Mouse (Mus musculus): ENCODE results near the gene Lix1l. TPM values are rescaled to one million over a fixed set of nuclear protein-coding genes. Genes with fewer than 3 reads are reported as not detected.

The Lix1l gene
- polyA plus RNA-seq, 1 experiment: 8.1 TPM

DNA sequence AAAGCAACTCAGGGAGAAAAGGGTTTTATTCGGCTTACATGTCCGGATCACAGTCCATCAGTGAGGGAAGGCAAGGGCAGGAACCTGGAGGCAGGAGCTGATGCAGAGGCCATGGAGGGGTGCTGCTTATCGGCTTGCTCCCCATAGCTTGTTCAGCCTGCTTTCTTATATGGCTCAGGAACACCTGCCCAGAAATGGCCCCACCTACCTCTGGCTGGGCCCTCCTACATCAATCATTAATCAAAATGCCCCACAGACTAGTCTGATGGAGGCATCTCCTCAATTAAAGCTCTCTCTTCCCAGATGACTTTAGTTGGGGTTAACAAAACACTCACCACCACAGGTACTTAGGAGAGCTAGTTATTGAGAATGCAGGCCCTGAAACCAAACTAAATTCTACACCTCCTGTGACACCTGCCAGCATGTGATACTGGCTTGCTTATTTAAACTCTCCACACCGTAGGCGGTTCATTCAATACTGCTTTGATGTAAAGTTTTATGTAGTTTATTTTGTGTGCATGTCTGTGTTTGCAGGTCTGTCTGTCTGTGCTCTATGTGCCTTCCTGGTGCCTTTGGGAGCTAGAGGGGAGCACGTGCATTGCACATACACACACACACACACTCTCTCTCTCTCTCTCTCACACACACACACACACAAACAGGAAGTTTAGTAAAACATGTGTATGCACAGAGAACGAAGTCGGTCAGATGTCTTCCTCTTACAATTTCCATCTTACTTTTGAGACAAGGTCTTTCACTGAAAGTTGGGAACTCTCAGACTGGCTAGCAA, 34.1 kb upstream of the Lix1l start:
- Histone ChIP-seq H3K4me3 (ENCODE audit: control insufficient read depth, low read depth, low read length) (no peak overlapping the region), H3K4me1 (ENCODE audit: control insufficient read depth, insufficient read depth, low read length) (peaks cover 7% of the 10 kb centered on the region), H3K27ac (ENCODE audit: control insufficient read depth, insufficient read depth, low read depth, low read length) (no peak overlapping the region), H3K27me3 (ENCODE audit: control insufficient read depth, insufficient read depth, low read length) (no peaks in the 10 kb centered on the region), H3K36me3 (ENCODE audit: control insufficient read depth, insufficient read depth, low read length) (no peaks in the 10 kb centered on the region)
- TF ChIP-seq POLR2A (IDR thresholded peaks at IDR 0.05; ENCODE audit: control insufficient read depth, low read depth, low read length): no peak
- TF ChIP-seq CTCF (IDR thresholded peaks at IDR 0.05; ENCODE audit: control insufficient read depth, insufficient read depth, insufficient replicate concordance, low read depth, low read length): no peak

DNA sequence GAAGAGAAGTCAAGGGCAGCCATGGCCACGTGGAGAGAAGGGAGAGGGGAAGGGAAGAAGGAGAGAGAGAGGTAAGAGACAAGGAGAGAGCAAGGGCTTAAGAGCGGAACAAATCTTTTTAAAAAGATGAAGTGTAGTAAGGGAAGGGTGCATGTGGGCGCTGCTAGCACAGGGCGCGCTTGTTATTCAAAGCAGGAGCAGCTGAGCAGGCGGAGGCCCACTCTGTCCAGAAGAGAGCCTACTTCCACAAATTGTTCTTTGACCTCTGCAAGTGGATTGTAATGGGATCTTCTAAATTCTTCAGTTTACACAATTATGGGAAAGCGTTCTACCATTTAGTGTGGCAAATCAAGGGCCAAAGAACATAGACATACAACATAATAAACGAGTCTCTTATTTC, 32.3 kb upstream of the Lix1l start:
- Histone ChIP-seq H3K27me3 (ENCODE audit: control insufficient read depth, insufficient read depth, low read length) (no peaks in the 10 kb centered on the region), H3K27ac (ENCODE audit: control insufficient read depth, insufficient read depth, low read depth, low read length) (no peak overlapping the region), H3K4me3 (ENCODE audit: control insufficient read depth, low read depth, low read length) (no peak overlapping the region), H3K36me3 (ENCODE audit: control insufficient read depth, insufficient read depth, low read length) (no peaks in the 10 kb centered on the region), H3K4me1 (ENCODE audit: control insufficient read depth, insufficient read depth, low read length) (peaks cover 7% of the 10 kb centered on the region)
- no peak for TF ChIP-seq CTCF (IDR thresholded peaks at IDR 0.05; ENCODE audit: control insufficient read depth, insufficient read depth, insufficient replicate concordance, low read depth, low read length)
- no peak for TF ChIP-seq POLR2A (IDR thresholded peaks at IDR 0.05; ENCODE audit: control insufficient read depth, low read depth, low read length)

DNA sequence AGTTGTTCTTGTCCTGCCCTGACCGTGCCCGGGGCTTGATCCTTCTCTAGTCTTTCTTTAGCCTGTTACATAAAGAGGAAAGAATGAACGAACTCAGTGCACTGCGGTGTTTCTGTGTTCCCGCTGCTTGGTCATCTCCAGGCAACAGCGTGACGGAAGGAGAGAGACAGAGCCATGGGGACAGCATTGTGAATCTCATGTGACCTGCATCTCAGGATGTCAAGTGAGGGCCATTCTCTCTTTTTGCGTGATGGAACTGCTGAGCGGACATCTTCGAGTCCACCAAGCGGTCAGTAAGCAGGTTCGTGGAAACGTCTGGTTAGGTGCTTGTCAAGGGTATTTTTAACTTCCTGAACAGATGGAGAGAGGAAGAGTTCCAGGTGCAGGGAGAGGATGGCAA, 31.4 kb upstream of the Lix1l start:
- peaks cover 7% of the 10 kb centered on the region for H3K4me1 ChIP-seq (ENCODE audit: control insufficient read depth, insufficient read depth, low read length)
- no peak overlapping the region; the same call in 1 of the 2 replicates for H3K4me3 ChIP-seq (ENCODE audit: control insufficient read depth, low read depth, low read length)
- no peaks in the 10 kb centered on the region for H3K27me3 ChIP-seq (ENCODE audit: control insufficient read depth, insufficient read depth, low read length)
- no peak overlapping the region for H3K27ac ChIP-seq (ENCODE audit: control insufficient read depth, insufficient read depth, low read depth, low read length)
- H3K36me3 ChIP-seq (ENCODE audit: control insufficient read depth, insufficient read depth, low read length): no peaks in the 10 kb centered on the region
- no peak for TF ChIP-seq CTCF (IDR thresholded peaks at IDR 0.05; ENCODE audit: control insufficient read depth, insufficient read depth, insufficient replicate concordance, low read depth, low read length)
- no peak for TF ChIP-seq POLR2A (IDR thresholded peaks at IDR 0.05; ENCODE audit: control insufficient read depth, low read depth, low read length)

DNA sequence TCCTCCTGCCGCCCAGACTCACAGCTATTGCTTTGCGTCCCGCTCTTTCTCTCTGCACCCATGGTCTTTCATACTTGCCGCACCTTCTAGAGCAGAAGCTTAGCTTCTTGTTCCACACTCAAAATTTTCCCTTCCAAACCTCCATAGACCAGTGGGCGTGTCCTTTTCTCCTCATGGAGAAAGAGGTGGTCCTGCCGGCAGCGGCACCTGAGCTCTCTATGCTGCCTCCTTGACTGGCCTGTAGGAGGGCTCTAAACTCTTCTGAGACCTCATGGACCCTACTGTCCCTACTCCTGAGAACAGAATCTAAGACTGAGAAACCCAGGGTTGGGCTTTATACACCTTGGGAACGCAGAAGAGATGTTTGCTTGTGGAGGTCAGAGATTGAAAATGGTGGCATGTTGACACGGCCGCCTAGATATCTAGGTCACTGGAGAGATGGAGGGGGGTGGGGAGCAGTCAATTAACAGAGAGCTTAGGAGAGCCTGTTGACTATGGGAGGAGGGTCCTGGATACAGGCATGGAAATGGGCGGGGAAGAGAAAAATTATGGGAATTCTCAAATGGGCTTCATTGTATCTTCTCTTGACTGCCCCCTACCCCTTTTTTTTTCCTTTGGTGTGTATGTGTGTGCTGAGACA, 30.9 kb upstream of the Lix1l start:
- Histone ChIP-seq H3K4me3 (ENCODE audit: control insufficient read depth, low read depth, low read length) (no peak overlapping the region; the same call in 1 of the 2 replicates), H3K4me1 (ENCODE audit: control insufficient read depth, insufficient read depth, low read length) (peaks cover 7% of the 10 kb centered on the region), H3K27ac (ENCODE audit: control insufficient read depth, insufficient read depth, low read depth, low read length) (no peak overlapping the region), H3K27me3 (ENCODE audit: control insufficient read depth, insufficient read depth, low read length) (no peaks in the 10 kb centered on the region), H3K36me3 (ENCODE audit: control insufficient read depth, insufficient read depth, low read length) (no peaks in the 10 kb centered on the region)
- TF ChIP-seq CTCF (IDR thresholded peaks at IDR 0.05; ENCODE audit: control insufficient read depth, insufficient read depth, insufficient replicate concordance, low read depth, low read length) (no peak), POLR2A (IDR thresholded peaks at IDR 0.05; ENCODE audit: control insufficient read depth, low read depth, low read length) (no peak)

DNA sequence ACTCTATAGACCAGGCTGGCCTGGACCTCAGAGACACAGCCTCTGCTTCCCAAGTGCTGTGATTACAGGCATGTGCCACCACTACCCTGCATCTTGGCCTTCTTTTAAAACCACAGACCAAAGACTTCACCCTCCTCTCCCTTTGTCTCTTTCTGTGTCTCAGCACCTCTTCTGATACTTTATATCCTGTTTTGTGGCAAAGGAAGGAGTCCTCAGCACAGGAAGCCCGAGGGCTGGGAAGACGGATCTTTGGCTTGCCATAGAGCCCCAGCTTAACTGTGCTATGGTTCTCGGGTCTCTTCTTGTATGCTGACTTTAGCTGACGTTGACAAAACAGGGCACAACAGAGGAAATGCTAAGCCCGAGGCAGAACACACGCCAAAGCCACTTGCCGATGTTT, 30.3 kb upstream of the Lix1l start:
- H3K27ac ChIP-seq (ENCODE audit: control insufficient read depth, insufficient read depth, low read depth, low read length): no peak overlapping the region
- TF ChIP-seq CTCF (IDR thresholded peaks at IDR 0.05; ENCODE audit: control insufficient read depth, insufficient read depth, insufficient replicate concordance, low read depth, low read length): no peak
- no peak for TF ChIP-seq POLR2A (IDR thresholded peaks at IDR 0.05; ENCODE audit: control insufficient read depth, low read depth, low read length)
- no peak overlapping the region for H3K4me3 ChIP-seq (ENCODE audit: control insufficient read depth, low read depth, low read length)
- H3K27me3 ChIP-seq (ENCODE audit: control insufficient read depth, insufficient read depth, low read length): no peaks in the 10 kb centered on the region
- H3K4me1 ChIP-seq (ENCODE audit: control insufficient read depth, insufficient read depth, low read length): peaks cover 11% of the 10 kb centered on the region
- no peaks in the 10 kb centered on the region for H3K36me3 ChIP-seq (ENCODE audit: control insufficient read depth, insufficient read depth, low read length)

DNA sequence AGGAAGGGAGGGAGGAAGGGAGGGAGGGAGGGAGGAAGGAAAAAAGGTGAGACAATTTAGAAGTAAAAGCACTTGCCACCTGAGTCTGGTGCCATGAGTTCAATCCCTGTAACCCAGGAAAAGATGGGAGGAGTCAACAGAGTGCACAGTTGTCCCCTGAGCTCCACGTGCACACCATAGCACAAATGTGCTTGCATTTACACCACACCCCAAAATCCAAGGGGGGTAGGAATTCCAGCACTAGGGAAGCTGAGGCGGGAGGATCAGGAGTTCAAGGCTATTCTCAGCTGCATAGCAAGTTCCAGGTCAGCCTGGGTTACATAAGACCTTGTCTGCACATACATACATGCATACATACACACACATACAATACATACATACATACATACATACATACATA, 29.6 kb upstream of the Lix1l start:
- Histone ChIP-seq H3K27me3 (ENCODE audit: control insufficient read depth, insufficient read depth, low read length) (no peaks in the 10 kb centered on the region), H3K4me3 (ENCODE audit: control insufficient read depth, low read depth, low read length) (no peak overlapping the region), H3K27ac (ENCODE audit: control insufficient read depth, insufficient read depth, low read depth, low read length) (no peak overlapping the region), H3K4me1 (ENCODE audit: control insufficient read depth, insufficient read depth, low read length) (peaks cover 17% of the 10 kb centered on the region), H3K36me3 (ENCODE audit: control insufficient read depth, insufficient read depth, low read length) (no peaks in the 10 kb centered on the region)
- TF ChIP-seq POLR2A (IDR thresholded peaks at IDR 0.05; ENCODE audit: control insufficient read depth, low read depth, low read length) (no peak), CTCF (IDR thresholded peaks at IDR 0.05; ENCODE audit: control insufficient read depth, insufficient read depth, insufficient replicate concordance, low read depth, low read length) (no peak)

DNA sequence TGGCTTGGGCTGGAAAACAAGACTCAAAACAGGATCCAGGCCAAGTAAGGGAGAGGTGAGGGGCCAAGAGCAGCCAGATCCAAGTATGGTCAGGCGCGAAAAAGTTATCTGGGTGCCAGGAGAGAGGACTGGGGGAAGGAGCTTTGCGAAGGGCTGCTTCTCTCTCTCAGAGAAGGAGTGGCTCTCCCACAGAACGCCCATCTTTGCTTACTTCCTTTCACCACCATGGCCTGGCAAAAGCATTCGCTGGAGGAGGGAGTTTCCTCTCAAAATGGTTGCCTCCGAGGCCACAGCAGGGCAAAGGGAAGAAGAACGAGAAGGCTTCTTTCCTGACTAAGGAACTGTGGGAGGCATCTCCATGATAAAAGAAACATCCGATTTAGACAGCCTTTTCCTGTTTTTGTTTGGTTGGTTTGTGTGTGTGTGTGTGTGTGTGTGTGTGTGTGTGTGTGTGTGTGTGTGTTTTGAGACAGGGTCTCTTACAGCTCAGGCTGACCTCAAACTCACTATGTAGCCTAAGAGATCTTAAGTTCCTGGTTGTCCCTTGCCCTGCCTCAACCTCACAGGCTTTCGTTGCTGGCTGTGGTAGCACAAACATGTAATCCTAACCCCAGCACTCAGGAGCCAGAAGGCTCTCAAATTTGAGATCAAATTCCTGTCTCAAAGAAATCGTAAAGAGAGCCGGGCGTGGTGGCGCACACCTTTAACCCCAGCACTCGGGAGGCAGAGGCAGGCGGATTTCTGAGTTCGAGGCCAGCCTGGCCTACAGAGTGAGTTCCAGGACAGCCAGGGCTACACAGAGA, 28.9 kb upstream of the Lix1l start:
- H3K4me1 ChIP-seq (ENCODE audit: control insufficient read depth, insufficient read depth, low read length): peaks cover 22% of the 10 kb centered on the region
- no peaks in the 10 kb centered on the region for H3K36me3 ChIP-seq (ENCODE audit: control insufficient read depth, insufficient read depth, low read length)
- H3K4me3 ChIP-seq (ENCODE audit: control insufficient read depth, low read depth, low read length): no peak overlapping the region
- H3K27ac ChIP-seq (ENCODE audit: control insufficient read depth, insufficient read depth, low read depth, low read length): peak overlapping the region; percentile 62; the same call in 1 of the 2 replicates
- TF ChIP-seq CTCF (IDR thresholded peaks at IDR 0.05; ENCODE audit: control insufficient read depth, insufficient read depth, insufficient replicate concordance, low read depth, low read length) (no peak), POLR2A (IDR thresholded peaks at IDR 0.05; ENCODE audit: control insufficient read depth, low read depth, low read length) (no peak)
- H3K27me3 ChIP-seq (ENCODE audit: control insufficient read depth, insufficient read depth, low read length): no peaks in the 10 kb centered on the region
